Mouse (Mus musculus): ENCODE results near the gene Sorcs2. TPM values are rescaled to one million over a fixed set of nuclear protein-coding genes. Genes with fewer than 3 reads are reported as not detected.

The Sorcs2 gene
- 25.4 and 26.6 TPM in 2 replicates for polyA plus RNA-seq (2015; fragmentation: Nextera tagmentation; extraction: Ambion mirVana)

DNA sequence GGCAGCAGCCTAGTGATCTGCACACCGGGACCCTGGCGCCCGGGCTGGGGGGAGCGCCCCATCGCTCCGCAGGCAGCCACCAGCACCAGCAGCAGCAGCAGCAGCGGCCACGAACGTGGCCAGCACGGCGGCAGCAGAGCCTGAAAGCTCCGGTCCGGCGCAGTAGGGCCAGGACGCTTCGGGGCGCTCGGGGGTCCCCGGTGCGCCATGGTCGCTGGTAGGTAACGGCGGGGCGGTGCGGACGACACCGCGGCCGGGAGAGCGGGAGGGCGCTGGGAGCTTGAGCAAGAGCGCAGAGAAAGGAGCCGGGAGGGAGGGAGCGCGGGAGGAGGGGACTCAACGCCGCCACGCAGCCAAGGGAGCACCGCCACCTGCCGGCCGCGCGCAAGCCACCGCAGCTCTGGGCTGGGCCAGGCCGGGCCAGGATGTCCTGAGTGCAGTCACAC, at the start of gene Sorcs2:
Gene Sorcs2, minus strand, starts transcription at position 303 of the 446 bp plus-strand sequence.
- WGBS, result 1% methylated on average over 44 of the region's 45 CpGs
- Histone ChIP-seq H3K4me2 (peak within 1 kb of the TSS; percentile 99), H3K4me3 (peak within 1 kb of the TSS; percentile 80), H3K9ac (peak within 1 kb of the TSS; percentile 83), H3K9me3 (no peaks in the 10 kb centered on the region), H3K27me3 (peaks cover 20% of the 10 kb centered on the region), H3K27ac (peak within 1 kb of the TSS; percentile 38; the same call in 1 of the 2 replicates), H3K36me3 (no peaks in the 10 kb centered on the region), H3K4me1 (peaks cover 50% of the 10 kb centered on the region)
- ATAC-seq (ENCODE audit: insufficient number of reproducible peaks, low FRiP score, low TSS enrichment, low read depth), result peak; percentile 68; the same call in 1 of the 2 replicates

DNA sequence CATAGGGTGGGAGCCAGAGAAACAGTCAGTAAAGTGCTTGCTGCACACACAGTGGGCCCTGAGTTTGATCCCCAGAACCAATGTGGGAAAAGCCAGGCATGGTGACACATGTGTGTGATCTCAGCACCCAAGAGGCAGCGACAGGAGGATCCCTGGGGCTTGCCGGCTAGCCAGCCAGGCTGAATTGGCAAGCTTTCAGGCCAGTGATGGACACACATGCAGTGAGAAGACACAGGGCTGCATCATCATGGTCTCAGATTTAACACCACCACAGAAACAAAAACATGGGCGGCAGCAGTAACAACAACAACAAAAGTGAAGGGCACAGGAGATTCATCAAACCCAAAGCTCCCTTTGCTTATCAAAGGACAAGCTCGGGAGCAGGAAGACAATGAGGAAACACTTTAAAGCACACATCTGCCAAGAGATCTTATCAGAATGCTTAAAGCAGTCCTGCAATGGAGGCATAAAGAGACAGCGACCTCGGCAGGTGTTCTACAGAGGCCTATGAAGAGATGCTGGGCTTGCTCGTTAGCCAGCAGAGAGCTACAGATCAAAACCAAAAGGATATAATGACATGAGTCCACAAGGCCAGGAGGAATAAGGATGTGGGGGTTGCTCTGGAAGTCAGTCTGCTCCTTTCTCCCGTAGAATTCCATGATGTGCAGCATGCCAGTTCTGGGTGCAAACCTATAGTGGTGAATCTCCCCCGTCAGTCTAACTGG, 48.4 kb upstream of the Sorcs2 start:
- Histone ChIP-seq H3K9me3 (no peaks in the 10 kb centered on the region), H3K9ac (no peak overlapping the region), H3K27ac (no peak overlapping the region), H3K4me1 (peaks cover 35% of the 10 kb centered on the region), H3K4me3 (no peak overlapping the region), H3K4me2 (no peak overlapping the region), H3K27me3 (no peaks in the 10 kb centered on the region; the same call in none of the 2 replicates), H3K36me3 (no peaks in the 10 kb centered on the region)
- ATAC-seq (ENCODE audit: insufficient number of reproducible peaks, low FRiP score, low TSS enrichment, low read depth), result no peak
- 38% methylated on average over 9 of the region's 9 CpGs for WGBS

DNA sequence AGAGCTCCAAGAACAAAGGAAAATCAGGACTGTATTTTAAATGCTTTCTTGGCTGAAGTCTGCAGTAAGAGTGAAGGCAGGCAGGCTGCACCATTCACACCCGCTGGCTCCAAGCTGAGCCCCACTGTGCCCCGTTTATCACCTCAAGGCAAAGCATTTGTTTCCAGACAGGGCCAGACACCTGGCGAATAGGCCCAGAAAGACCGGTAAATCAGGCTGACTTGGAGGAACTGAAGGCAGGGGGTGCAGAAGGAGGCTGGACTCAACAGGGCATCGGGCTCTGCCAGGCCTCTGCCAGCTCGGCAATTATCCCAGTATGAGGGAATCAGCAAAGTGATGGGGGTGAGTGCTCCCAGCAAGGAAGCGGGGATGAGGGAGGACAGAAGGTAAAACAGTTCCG, 47.1 kb upstream of the Sorcs2 start:
- H3K9ac ChIP-seq, result no peak overlapping the region
- ATAC-seq (ENCODE audit: insufficient number of reproducible peaks, low FRiP score, low TSS enrichment, low read depth), result no peak

DNA sequence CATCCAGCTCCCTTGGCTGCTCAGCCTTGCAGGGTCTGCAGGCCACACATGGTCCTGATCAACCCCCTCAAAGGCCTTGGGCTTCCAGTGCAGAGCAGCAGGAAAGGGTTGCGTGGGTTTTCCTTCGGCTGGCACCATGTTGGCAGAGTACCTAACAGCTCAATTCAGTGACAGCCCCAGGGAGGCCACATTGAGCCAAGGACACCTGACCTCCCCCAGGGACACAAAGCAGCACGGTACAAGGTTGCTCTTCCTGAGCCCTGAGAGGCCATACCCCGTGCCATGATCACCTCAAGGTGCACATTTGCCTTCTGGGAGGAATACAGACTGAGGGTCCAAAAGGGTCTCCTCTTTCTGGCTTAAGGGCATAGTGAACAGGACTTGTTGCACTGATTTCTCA, 46.7 kb upstream of the Sorcs2 start:
- Histone ChIP-seq H3K27me3 (no peaks in the 10 kb centered on the region; the same call in none of the 2 replicates), H3K4me1 (peaks cover 43% of the 10 kb centered on the region), H3K36me3 (no peaks in the 10 kb centered on the region), H3K27ac (peak overlapping the region; percentile 30; the same call in 1 of the 2 replicates), H3K9ac (no peak overlapping the region), H3K9me3 (no peaks in the 10 kb centered on the region), H3K4me2 (no peak overlapping the region), H3K4me3 (no peak overlapping the region)
- ATAC-seq (ENCODE audit: insufficient number of reproducible peaks, low FRiP score, low TSS enrichment, low read depth), result no peak
- 42% methylated on average over 4 of the region's 4 CpGs for WGBS

More for the DNA sequence above, 47.1 kb upstream of the Sorcs2 start:
- peaks cover 43% of the 10 kb centered on the region for H3K4me1 ChIP-seq
- H3K9me3 ChIP-seq, result no peaks in the 10 kb centered on the region
- peak overlapping the region; percentile 30; the same call in 1 of the 2 replicates for H3K27ac ChIP-seq
- H3K4me2 ChIP-seq, result no peak overlapping the region
- H3K27me3 ChIP-seq, result no peaks in the 10 kb centered on the region; the same call in none of the 2 replicates
- no peaks in the 10 kb centered on the region for H3K36me3 ChIP-seq
- H3K4me3 ChIP-seq, result no peak overlapping the region
- WGBS, result 19% methylated on average over 8 of the region's 8 CpGs

DNA sequence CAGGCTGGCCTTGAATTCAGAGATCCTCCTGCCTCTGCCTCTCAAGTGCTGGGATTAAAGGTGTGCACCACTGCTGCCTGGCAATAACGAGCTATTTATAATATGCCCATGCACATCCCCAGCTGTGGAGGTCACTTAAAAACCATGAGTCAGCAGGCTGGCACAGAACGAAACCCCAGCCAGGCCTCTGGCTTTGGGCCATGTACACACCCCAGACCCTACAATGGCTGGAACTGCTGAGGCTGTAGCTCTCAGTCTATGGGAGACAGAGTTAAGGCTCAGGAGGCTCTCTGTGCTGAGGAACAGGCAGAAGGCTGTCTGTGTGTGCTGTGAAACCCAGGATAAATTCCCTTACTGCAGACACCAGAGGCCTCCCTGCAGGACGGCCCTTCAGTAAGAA, 42.8 kb upstream of the Sorcs2 start:
- Histone ChIP-seq H3K36me3 (no peaks in the 10 kb centered on the region), H3K4me1 (peaks cover 41% of the 10 kb centered on the region), H3K27ac (peak overlapping the region; percentile 33; the same call in 1 of the 2 replicates), H3K9ac (no peak overlapping the region), H3K4me3 (no peak overlapping the region), H3K9me3 (no peaks in the 10 kb centered on the region), H3K4me2 (no peak overlapping the region), H3K27me3 (no peaks in the 10 kb centered on the region; the same call in none of the 2 replicates)
- WGBS, result 53% methylated on average over 3 of the region's 3 CpGs
- no peak for ATAC-seq (ENCODE audit: insufficient number of reproducible peaks, low FRiP score, low TSS enrichment, low read depth)

DNA sequence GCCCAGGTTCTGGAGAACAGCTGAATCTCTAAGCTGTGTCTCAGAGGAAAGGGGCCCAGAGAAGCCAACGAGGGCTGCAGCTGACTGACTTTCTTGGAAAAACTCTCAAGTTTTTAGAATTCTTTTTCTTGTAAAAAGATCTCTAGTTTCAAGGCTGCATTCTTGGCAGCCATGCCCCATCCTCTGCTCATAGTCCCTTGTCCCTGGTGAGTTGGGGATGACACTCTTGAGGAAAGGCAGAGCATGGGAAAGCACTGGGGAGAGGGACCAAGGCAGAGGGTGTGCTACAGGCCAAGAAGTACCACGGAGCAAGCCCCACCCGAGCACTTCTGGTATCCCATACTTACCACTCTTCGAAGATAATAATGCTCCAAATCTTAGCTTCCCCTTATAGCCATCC, 38.9 kb upstream of the Sorcs2 start:
- no peak overlapping the region for H3K4me2 ChIP-seq
- peaks cover 12% of the 10 kb centered on the region; the same call in 1 of the 2 replicates for H3K4me1 ChIP-seq
- no peaks in the 10 kb centered on the region for H3K9me3 ChIP-seq
- H3K4me3 ChIP-seq, result no peak overlapping the region
- no peak for ATAC-seq (ENCODE audit: insufficient number of reproducible peaks, low FRiP score, low TSS enrichment, low read depth)
- H3K27me3 ChIP-seq, result no peaks in the 10 kb centered on the region
- H3K9ac ChIP-seq, result no peak overlapping the region
- no peak overlapping the region for H3K27ac ChIP-seq
- whole genome bisulfite sequencing, result 69% methylated on average over 4 of the region's 4 CpGs
- no peaks in the 10 kb centered on the region for H3K36me3 ChIP-seq

GRCm38 (mm10) chr5:36434398-36434967, 36.5 kb upstream of the Sorcs2 start:
- Histone ChIP-seq H3K9ac (no peak overlapping the region), H3K9me3 (no peaks in the 10 kb centered on the region), H3K27me3 (no peaks in the 10 kb centered on the region), H3K36me3 (no peaks in the 10 kb centered on the region), H3K27ac (no peak overlapping the region), H3K4me1 (peaks cover 5% of the 10 kb centered on the region; the same call in 1 of the 2 replicates), H3K4me3 (no peak overlapping the region), H3K4me2 (no peak overlapping the region)
- 69% methylated on average over 9 of the region's 9 CpGs for WGBS
- no peak for ATAC-seq (ENCODE audit: insufficient number of reproducible peaks, low FRiP score, low TSS enrichment, low read depth)

DNA sequence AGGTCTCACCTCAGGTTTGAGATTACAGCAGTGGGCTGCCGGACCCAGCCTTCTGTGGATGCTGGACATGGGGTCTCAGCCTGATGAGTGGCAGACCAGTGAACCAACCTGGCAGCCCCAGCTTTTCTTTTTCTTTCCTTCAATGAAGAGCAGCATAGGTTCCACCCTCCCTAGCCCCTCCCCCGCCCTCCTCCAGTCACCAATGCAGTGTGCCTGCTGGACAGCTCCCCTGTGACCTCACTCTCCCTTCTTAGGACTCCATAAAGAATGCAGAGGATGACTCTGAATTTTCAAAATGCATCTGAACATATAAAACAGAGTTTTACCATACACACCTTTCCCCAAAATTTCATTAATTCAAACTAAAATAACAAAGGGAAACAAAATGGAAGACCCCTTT, 33.8 kb upstream of the Sorcs2 start:
- no peaks in the 10 kb centered on the region for H3K9me3 ChIP-seq
- peaks cover 9% of the 10 kb centered on the region for H3K4me1 ChIP-seq
- no peaks in the 10 kb centered on the region for H3K36me3 ChIP-seq
- no peaks in the 10 kb centered on the region for H3K27me3 ChIP-seq
- WGBS, result 72% methylated on average over 2 of the region's 2 CpGs
- ATAC-seq (ENCODE audit: insufficient number of reproducible peaks, low FRiP score, low TSS enrichment, low read depth), result no peak
- no peak overlapping the region for H3K4me3 ChIP-seq
- H3K27ac ChIP-seq, result no peak overlapping the region
- no peak overlapping the region for H3K9ac ChIP-seq
- no peak overlapping the region for H3K4me2 ChIP-seq

DNA sequence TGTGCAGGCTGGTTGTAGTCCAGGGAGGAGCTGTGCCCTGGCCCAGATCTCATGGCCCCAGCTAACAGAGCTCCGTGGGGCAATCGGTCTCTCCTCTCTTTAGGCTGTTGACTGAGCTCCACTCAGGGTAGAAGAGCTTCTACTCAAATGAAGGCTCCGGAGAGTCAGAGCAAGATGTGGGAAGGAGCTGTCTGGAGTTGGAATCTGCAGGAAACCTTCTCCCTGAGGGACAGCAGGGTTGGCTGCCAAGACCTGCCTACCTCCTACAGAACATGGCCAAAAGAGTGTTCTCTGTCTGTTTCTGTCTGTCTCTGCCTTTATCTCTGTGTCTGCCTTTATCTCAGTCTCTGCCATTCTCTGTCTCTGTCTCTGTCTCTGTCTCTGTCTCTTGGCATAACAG, 31.6 kb upstream of the Sorcs2 start:
- Histone ChIP-seq H3K36me3 (no peaks in the 10 kb centered on the region), H3K4me3 (no peak overlapping the region), H3K9ac (no peak overlapping the region), H3K9me3 (no peaks in the 10 kb centered on the region), H3K4me2 (no peak overlapping the region), H3K27ac (no peak overlapping the region), H3K4me1 (peaks cover 9% of the 10 kb centered on the region), H3K27me3 (no peaks in the 10 kb centered on the region)
- WGBS, result 80% methylated on average over 3 of the region's 3 CpGs
- no peak for ATAC-seq (ENCODE audit: insufficient number of reproducible peaks, low FRiP score, low TSS enrichment, low read depth)

DNA sequence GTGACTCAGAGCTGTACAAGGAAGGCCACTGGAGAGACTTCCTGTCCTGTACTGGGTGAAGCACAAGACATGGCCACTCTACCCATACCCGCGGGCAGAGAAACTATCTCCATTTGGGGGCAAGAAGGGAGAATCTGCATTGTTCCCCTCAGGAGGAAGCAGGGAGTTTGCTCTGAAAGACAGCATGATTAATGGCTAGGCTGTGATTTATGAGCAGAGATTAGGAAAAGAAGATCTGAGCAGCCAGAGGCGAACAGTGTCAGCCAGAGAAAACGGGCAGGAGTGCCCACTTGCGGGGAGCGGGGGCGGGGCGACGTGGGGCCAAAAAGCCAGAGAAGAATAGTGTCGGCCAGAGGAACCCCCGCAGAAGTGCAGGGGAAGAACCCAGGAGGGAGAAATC, 29.9 kb upstream of the Sorcs2 start:
- Histone ChIP-seq H3K4me3 (no peak overlapping the region), H3K36me3 (no peaks in the 10 kb centered on the region), H3K4me2 (no peak overlapping the region), H3K27me3 (no peaks in the 10 kb centered on the region), H3K4me1 (peaks cover 9% of the 10 kb centered on the region), H3K9me3 (no peaks in the 10 kb centered on the region), H3K9ac (no peak overlapping the region), H3K27ac (no peak overlapping the region)
- 28% methylated on average over 11 of the region's 11 CpGs for WGBS
- ATAC-seq (ENCODE audit: insufficient number of reproducible peaks, low FRiP score, low TSS enrichment, low read depth), result no peak

DNA sequence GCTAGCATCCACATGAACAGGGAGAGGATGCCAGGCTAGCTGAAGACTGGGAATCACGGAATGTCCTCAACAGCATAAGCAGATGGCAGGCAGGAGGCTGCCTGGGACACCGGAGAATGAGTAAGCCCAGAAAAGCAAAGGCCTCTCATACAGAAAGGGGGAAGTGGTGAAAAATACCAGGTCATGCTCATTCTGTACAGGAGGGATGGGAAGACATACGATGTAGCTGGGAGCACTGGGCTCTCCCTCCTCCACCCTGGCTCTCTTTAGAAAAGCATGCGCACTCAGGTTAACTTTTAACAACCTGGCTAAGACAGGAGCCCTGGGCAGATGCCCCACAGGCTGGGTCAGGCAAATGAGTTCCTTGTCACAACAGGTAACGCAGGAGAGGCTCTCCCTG, 28.5 kb upstream of the Sorcs2 start:
- no peak overlapping the region for H3K4me2 ChIP-seq
- 63% methylated on average over 5 of the region's 5 CpGs for WGBS
- H3K27me3 ChIP-seq, result no peaks in the 10 kb centered on the region
- H3K9me3 ChIP-seq, result no peaks in the 10 kb centered on the region
- H3K36me3 ChIP-seq, result no peaks in the 10 kb centered on the region
- no peak overlapping the region for H3K27ac ChIP-seq
- ATAC-seq (ENCODE audit: insufficient number of reproducible peaks, low FRiP score, low TSS enrichment, low read depth), result no peak
- H3K4me1 ChIP-seq, result peaks cover 9% of the 10 kb centered on the region
- no peak overlapping the region for H3K9ac ChIP-seq
- H3K4me3 ChIP-seq, result no peak overlapping the region

DNA sequence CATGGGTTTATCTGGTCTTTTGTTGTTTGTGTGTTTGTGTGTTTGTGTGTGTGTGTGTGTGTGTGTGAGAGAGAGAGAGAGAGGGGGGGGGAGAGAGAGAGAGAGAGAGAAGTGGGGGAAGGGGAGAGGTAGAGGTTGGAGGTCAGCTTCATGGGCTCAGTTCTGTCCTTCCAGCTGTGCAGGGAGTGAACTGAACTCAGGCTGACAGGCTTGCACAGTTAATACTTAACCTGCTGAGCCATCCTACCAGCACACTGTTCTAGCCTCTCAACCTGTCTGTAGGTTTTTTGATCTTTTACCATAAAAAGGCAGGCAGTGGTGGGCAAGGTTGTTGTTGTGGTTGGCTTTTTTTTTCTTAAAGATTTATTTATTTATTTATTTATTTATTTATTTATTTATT, 26.7 kb upstream of the Sorcs2 start:
- H3K9ac ChIP-seq, result no peak overlapping the region
- ATAC-seq (ENCODE audit: insufficient number of reproducible peaks, low FRiP score, low TSS enrichment, low read depth), result no peak
- no peak overlapping the region for H3K4me2 ChIP-seq
- H3K36me3 ChIP-seq, result no peaks in the 10 kb centered on the region
- H3K4me3 ChIP-seq, result no peak overlapping the region
- peaks cover 4% of the 10 kb centered on the region for H3K4me1 ChIP-seq
- no peaks in the 10 kb centered on the region for H3K9me3 ChIP-seq
- no peak overlapping the region for H3K27ac ChIP-seq
- no peaks in the 10 kb centered on the region for H3K27me3 ChIP-seq
